ENCODE assay signal across 8 mouse cellular contexts in the genomic region with DNA sequence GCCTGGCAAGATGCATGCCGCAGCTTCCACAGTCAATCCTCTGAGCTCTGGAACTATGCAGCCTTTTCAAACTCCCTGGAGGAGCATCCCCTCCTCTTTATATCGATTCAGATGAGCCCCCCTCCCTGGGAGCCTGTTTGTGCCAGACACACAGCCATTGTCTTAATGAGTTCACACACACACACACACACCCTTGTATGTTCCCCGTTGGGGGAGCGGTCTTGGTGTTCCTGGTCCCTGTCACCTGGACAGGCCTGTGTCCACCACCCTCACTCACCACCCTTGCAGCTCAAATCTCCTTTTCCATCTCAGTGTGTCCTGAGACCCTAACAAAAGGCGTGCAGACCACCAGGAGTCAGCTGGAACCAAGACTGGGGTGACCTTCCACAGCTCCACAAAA. TPM values are rescaled to one million over a fixed set of nuclear protein-coding genes. Genes with fewer than 3 reads are reported as not detected.
DNase-seq lines count a peak whose midpoint lies in the region; ATAC-seq and TF ChIP-seq lines count a peak whose summit lies in the region.
"Had no signal": no experiment of that assay in that cellular context is flagged by ENCODE, and none has a peak within 500 bp of the region (broad histone marks: within the 10 kb centered on the region; RNA-seq: fewer than 3 reads in every experiment).

No protein-coding gene starts in this region.

- intact Hi-C loops in left cerebral cortex, adult 2 months (cut with DNase I) = loop anchor here (5.0 kb wide), 2 partner anchors 105 to 155 kb away; no protein-coding TSS in a partner anchor
- intact Hi-C loops in left cerebral cortex, postnatal 14 days (cut with DNase I) = loop anchor here (5.0 kb wide), 1 partner anchor 45 kb away; no protein-coding TSS in a partner anchor

- TF ChIP-seq CTCF in left cerebral cortex, adult 2 months (IDR thresholded peaks at IDR 0.05) = no peak
- no peak for TF ChIP-seq CTCF in hindbrain, postnatal 0 days (IDR thresholded peaks at IDR 0.05; ENCODE audit: low read depth)

- no peak for ATAC-seq in forebrain, embryonic 12.5 days (ENCODE audit: low FRiP score)
- no peak for ATAC-seq in hindbrain, postnatal 0 days
- no peak for ATAC-seq in neural tube, embryonic 15.5 days (ENCODE audit: low FRiP score)

- peak overlapping the region; percentile 70 for H3K4me3 ChIP-seq in left cerebral cortex, adult 2 months
- H3K4me3 ChIP-seq in forebrain, embryonic 12.5 days (replicated peaks) = peak overlapping the region; percentile 88
- peak overlapping the region; percentile 76 for H3K4me3 ChIP-seq in hindbrain, postnatal 0 days (ENCODE audit: low read length)
- peak overlapping the region; percentile 85 for H3K4me3 ChIP-seq in neural tube, embryonic 15.5 days (replicated peaks)

- DNase-seq in left cerebral cortex, adult 2 months (ENCODE audit: extremely low spot score in 1 of 2, low spot score in 2 of 2) = no peak
- no peak for DNase-seq in left cerebral cortex, postnatal 14 days (ENCODE audit: low spot score in 2 of 2)
- DNase-seq in hindbrain, postnatal 0 days (ENCODE audit: low spot score) = no peak
- no peak for DNase-seq in testis, postnatal 10 days (ENCODE audit: low spot score)
- DNase-seq in frontal cortex, postnatal 36 days (ENCODE audit: low spot score in 2 of 2) = no peak
- DNase-seq: thymus, postnatal 36 days had no signal

- H3K27me3 ChIP-seq in forebrain, embryonic 12.5 days = peaks cover 23% of the 10 kb centered on the region
- no peaks in the 10 kb centered on the region for H3K27me3 ChIP-seq in hindbrain, postnatal 0 days (ENCODE audit: insufficient read depth, low read length)
- H3K27me3 ChIP-seq in neural tube, embryonic 15.5 days (replicated peaks) = no peaks in the 10 kb centered on the region

- H3K9me3 ChIP-seq in forebrain, embryonic 12.5 days = no peaks in the 10 kb centered on the region
- H3K9me3 ChIP-seq in hindbrain, postnatal 0 days (ENCODE audit: low read length) = no peaks in the 10 kb centered on the region
- no peaks in the 10 kb centered on the region for H3K9me3 ChIP-seq in neural tube, embryonic 15.5 days (replicated peaks)

- peak overlapping the region; percentile 89 for H3K4me2 ChIP-seq in forebrain, embryonic 12.5 days
- H3K4me2 ChIP-seq in hindbrain, postnatal 0 days (ENCODE audit: low read depth, low read length) = peak overlapping the region; percentile 83
- peak overlapping the region; percentile 83 for H3K4me2 ChIP-seq in neural tube, embryonic 15.5 days

- H3K36me3 ChIP-seq in forebrain, embryonic 12.5 days (replicated peaks) = no peaks in the 10 kb centered on the region
- H3K36me3 ChIP-seq in hindbrain, postnatal 0 days (ENCODE audit: insufficient read depth, low read length) = no peaks in the 10 kb centered on the region
- no peaks in the 10 kb centered on the region for H3K36me3 ChIP-seq in neural tube, embryonic 15.5 days

- peaks cover 46% of the 10 kb centered on the region for H3K4me1 ChIP-seq in forebrain, embryonic 12.5 days
- peaks cover 11% of the 10 kb centered on the region; the same call in 1 of the 2 replicates for H3K4me1 ChIP-seq in hindbrain, postnatal 0 days (ENCODE audit: insufficient read depth, low read length)
- peaks cover 66% of the 10 kb centered on the region for H3K4me1 ChIP-seq in neural tube, embryonic 15.5 days

- H3K27ac ChIP-seq in left cerebral cortex, adult 2 months = peak overlapping the region; percentile 83
- peak overlapping the region; percentile 94 for H3K27ac ChIP-seq in forebrain, embryonic 12.5 days
- peak overlapping the region; percentile 89 for H3K27ac ChIP-seq in hindbrain, postnatal 0 days
- peak overlapping the region; percentile 97 for H3K27ac ChIP-seq in neural tube, embryonic 15.5 days (replicated peaks)

- WGBS in forebrain, embryonic 12.5 days = 23% methylated on average over 5 of the region's 5 CpGs
- WGBS in hindbrain, postnatal 0 days = 19% methylated on average over 5 of the region's 5 CpGs
- WGBS in neural tube, embryonic 15.5 days = 16% methylated on average over 5 of the region's 5 CpGs

- H3K9ac ChIP-seq in forebrain, embryonic 12.5 days = peak overlapping the region; percentile 84
- H3K9ac ChIP-seq in hindbrain, postnatal 0 days (replicated peaks; ENCODE audit: low read length) = peak overlapping the region; percentile 76
- H3K9ac ChIP-seq in neural tube, embryonic 15.5 days (replicated peaks) = peak overlapping the region; percentile 81

RNA-seq across cellular contexts. Expression of a gene that starts 2.1 kb away (rescaled TPM):
- 100 to 1,000 TPM; 194 to 215 TPM for total RNA-seq in left cerebral cortex, adult 2 months (2021)
- total RNA-seq in left cerebral cortex, postnatal 14 days (2021) = 100 to 1,000 TPM; 204 to 256 TPM
- 13.7 and 14.0 TPM in 2 replicates for polyA plus RNA-seq in forebrain, embryonic 12.5 days (2016; fragmentation: Nextera tagmentation; extraction: Ambion mirVana)
- 35.4 and 46.6 TPM in 2 replicates for total RNA-seq in hindbrain, postnatal 0 days (2014; rRNA removed)
- 15.2 and 16.6 TPM in 2 replicates for polyA plus RNA-seq in hindbrain, postnatal 0 days (2015; fragmentation: Nextera tagmentation; extraction: Ambion mirVana)
- polyA plus RNA-seq in neural tube, embryonic 15.5 days (2015; fragmentation: Nextera tagmentation; extraction: Ambion mirVana) = 18.0 and 19.9 TPM in 2 replicates

RNA-seq across cellular contexts. Expression of a gene that starts 53.0 kb away (rescaled TPM):
- total RNA-seq in left cerebral cortex, adult 2 months (2021) = 1 to 10 TPM in 1 of 2 experiments, under 1 TPM in 1; 0.86 to 1.4 TPM
- 1 to 10 TPM; 1.3 to 2.0 TPM for total RNA-seq in left cerebral cortex, postnatal 14 days (2021)
- 1.5 and 2.5 TPM in 2 replicates for polyA plus RNA-seq in forebrain, embryonic 12.5 days (2016; fragmentation: Nextera tagmentation; extraction: Ambion mirVana)
- total RNA-seq in hindbrain, postnatal 0 days (2014; rRNA removed) = not detected in 2 replicates
- 2.4 and 3.0 TPM in 2 replicates for polyA plus RNA-seq in hindbrain, postnatal 0 days (2015; fragmentation: Nextera tagmentation; extraction: Ambion mirVana)
- polyA plus RNA-seq in neural tube, embryonic 15.5 days (2015; fragmentation: Nextera tagmentation; extraction: Ambion mirVana) = 1.8 and 4.7 TPM in 2 replicates
